Mouse (Mus musculus) thymus, adult 2 months (tissue): ENCODE results near the gene Olfr1032. TPM values are rescaled to one million over a fixed set of nuclear protein-coding genes. Genes with fewer than 3 reads are reported as not detected.

ENCODE experiments used
- polyA plus RNA-seq: library from polyadenylated mRNA; depleted of rRNA; stranded (reverse); fragments of >200 nt; gene quantifications from 2 replicates; pipeline ENCODE4 v1.2.3, GENCODE M21; 2012; rRNA removed

Gene Olfr1032
- polyA plus RNA-seq, 1 experiment = not detected

Other genes with a start within 250 kb of the Olfr1032 start
- gene Olfr1012, start 242.8 kb upstream of the Olfr1032 start, polyA plus RNA-seq = not detected in 2 replicates
- gene Olfr1013, start 238.4 kb upstream of the Olfr1032 start, polyA plus RNA-seq = not detected in 2 replicates
- not detected in 2 replicates for gene Olfr1014, start 232.8 kb upstream of the Olfr1032 start, polyA plus RNA-seq
- not detected in 2 replicates for gene Olfr1015, start 223.5 kb upstream of the Olfr1032 start, polyA plus RNA-seq
- not detected in 2 replicates for gene Olfr1016, start 203.0 kb upstream of the Olfr1032 start, polyA plus RNA-seq
- gene Olfr1018, start 187.1 kb upstream of the Olfr1032 start, polyA plus RNA-seq = not detected in 2 replicates
- not detected in 2 replicates for gene Olfr1019, start 160.1 kb upstream of the Olfr1032 start, polyA plus RNA-seq
- not detected in 2 replicates for gene Olfr1020, start 158.5 kb upstream of the Olfr1032 start, polyA plus RNA-seq
- gene Olfr1022, start 136.9 kb upstream of the Olfr1032 start, polyA plus RNA-seq = not detected in 2 replicates
- gene Olfr1023, start 119.9 kb upstream of the Olfr1032 start, polyA plus RNA-seq = not detected in 2 replicates
- gene Olfr1024, start 100.5 kb upstream of the Olfr1032 start, polyA plus RNA-seq = not detected in 2 replicates
- not detected in 2 replicates for gene Olfr1025-ps1, start 90.3 kb upstream of the Olfr1032 start, polyA plus RNA-seq
- not detected in 2 replicates for gene Olfr1026, start 84.0 kb upstream of the Olfr1032 start, polyA plus RNA-seq
- not detected in 2 replicates for gene Olfr1028, start 55.1 kb upstream of the Olfr1032 start, polyA plus RNA-seq
- gene Olfr1029, start 31.6 kb upstream of the Olfr1032 start, polyA plus RNA-seq = not detected in 2 replicates
- gene Olfr1030, start 26.3 kb upstream of the Olfr1032 start, polyA plus RNA-seq = not detected in 2 replicates
- not detected in 2 replicates for gene Olfr1031, start 15.2 kb upstream of the Olfr1032 start, polyA plus RNA-seq
- gene Olfr1033, start 15.1 kb downstream of the Olfr1032 start, polyA plus RNA-seq = 0.39 and 0.56 TPM in 2 replicates
- gene Olfr1034, start 40.3 kb downstream of the Olfr1032 start, polyA plus RNA-seq = 0.04 TPM in 2 replicates
- not detected in 2 replicates for gene Olfr1036, start 68.5 kb downstream of the Olfr1032 start, polyA plus RNA-seq
- not detected in 2 replicates for gene Olfr1037, start 81.8 kb downstream of the Olfr1032 start, polyA plus RNA-seq
- gene Olfr1039, start 130.4 kb downstream of the Olfr1032 start, polyA plus RNA-seq = not detected in 2 replicates
- gene Olfr1040, start 141.2 kb downstream of the Olfr1032 start, polyA plus RNA-seq = not detected in 2 replicates
- gene Olfr1042, start 156.3 kb downstream of the Olfr1032 start, polyA plus RNA-seq = not detected in 2 replicates
- gene Olfr1043, start 162.0 kb downstream of the Olfr1032 start, polyA plus RNA-seq = not detected in 2 replicates
- gene Olfr1044, start 172.3 kb downstream of the Olfr1032 start, polyA plus RNA-seq = not detected in 2 replicates
- not detected in 2 replicates for gene Olfr52, start 180.1 kb downstream of the Olfr1032 start, polyA plus RNA-seq
- gene Olfr1045, start 197.5 kb downstream of the Olfr1032 start, polyA plus RNA-seq = not detected in 2 replicates
- not detected in 2 replicates for gene Olfr1046, start 213.8 kb downstream of the Olfr1032 start, polyA plus RNA-seq
- gene Olfr1047, start 225.9 kb downstream of the Olfr1032 start, polyA plus RNA-seq = not detected in 2 replicates
- gene Olfr1048, start 234.7 kb downstream of the Olfr1032 start, polyA plus RNA-seq = not detected in 2 replicates